Mouse (Mus musculus): ENCODE results near the gene Aldh1b1. TPM values are rescaled to one million over a fixed set of nuclear protein-coding genes. Genes with fewer than 3 reads are reported as not detected.

The Aldh1b1 gene
- 10 to 100 TPM; 84.2 to 91.4 TPM for total RNA-seq (2021)

DNA sequence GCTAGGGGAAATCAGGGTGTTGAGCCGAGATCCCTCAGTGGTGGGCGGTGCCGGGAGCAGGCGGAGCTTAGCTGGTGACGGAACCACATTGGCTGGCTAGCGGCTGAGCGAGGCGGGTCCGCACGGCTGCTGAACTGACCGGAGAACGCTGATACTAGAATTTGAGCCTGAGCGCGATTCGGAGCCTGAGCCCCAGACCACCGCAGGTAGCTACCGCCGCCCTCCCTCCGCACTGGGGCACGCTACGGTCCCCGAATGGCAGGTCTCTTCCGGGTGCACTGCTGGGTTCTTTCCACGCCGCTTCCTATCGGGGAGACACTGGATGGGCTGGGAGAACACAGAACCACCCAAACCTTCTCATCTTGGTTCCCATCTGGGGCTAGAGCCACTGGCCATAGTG, at the start of gene Aldh1b1:
Aldh1b1 (plus strand) TSS at position 59 of the 400 bp plus-strand sequence.
- peak; percentile 84 for DNase-seq

DNA sequence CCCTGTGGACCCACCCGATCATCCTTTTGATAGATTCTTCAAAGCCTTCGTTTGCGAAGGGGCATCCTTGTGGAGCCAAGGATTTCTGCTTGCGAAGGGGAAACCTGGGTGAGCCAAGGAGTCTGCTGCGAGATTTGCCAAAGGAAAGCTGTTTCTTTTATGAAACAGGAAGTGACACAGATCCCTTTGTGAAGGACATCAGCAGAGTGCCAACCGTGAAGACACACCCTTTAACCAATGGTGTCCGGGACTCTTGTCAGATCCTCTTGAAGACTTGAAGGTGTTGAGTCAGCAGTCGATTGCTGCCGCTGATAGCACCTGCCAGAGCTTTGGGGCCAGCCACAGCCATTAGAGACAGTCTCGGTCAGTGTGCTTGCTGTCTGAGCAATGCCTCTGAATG, 49.4 kb upstream of the Aldh1b1 start:
- DNase-seq = no peak

GRCm38 (mm10) chr4:45750477-45750876, 48.3 kb upstream of the Aldh1b1 start:
- DNase-seq = no peak

DNA sequence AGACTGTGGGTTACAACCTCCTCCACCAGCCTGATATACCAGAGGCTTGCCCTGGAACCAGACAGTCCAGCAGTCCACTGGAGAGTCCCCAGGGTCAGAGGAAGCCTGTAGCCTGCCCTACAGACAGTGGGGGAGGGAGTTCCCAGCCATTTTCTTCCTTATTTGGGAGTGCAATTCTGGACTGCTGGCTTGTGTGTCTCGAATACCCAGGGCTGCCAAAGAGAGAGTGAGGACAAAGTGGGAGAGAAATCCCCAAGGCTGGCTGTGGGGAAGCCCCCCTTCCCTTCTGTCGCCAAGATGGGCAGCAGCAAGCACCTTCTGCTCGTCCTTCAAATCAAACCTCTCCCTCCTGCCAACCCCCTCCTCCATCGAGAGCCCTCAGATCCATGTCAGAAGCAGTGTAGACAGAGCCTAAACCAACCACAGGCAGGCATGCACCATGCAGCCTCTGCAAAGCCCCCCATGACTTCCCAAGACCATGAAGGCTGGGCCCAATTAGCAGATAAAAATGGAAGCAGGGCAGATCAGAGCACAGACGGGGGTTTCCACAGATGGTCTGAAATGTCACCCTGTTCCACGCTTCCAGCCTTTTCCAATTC, 45.5 kb upstream of the Aldh1b1 start:
- peak; percentile 50 for DNase-seq

- no peak for DNase-seq
These were observed 44.7 kb upstream of the Aldh1b1 start for GRCm38 (mm10) chr4:45754171-45754570.

DNA sequence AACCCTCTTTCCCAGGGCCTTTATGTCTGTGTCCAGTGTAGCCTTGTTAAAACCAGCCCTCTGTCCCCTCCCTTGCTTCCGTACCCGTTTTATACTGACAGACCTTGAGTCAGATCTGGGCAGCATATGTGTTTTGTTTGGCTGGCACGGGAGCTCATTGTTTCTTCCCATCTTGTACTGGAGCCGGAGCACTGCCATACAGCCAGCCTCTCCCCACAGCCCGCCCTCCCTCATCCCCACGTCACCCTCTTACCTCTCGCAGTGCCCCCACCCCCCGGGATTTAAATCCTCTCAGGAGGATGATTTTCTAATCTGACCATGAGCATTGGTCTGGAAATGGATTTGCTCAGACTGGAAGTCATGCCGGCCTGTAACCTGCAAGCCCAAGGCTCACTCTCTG, 43.7 kb upstream of the Aldh1b1 start:
- DNase-seq = peak; percentile 44

DNA sequence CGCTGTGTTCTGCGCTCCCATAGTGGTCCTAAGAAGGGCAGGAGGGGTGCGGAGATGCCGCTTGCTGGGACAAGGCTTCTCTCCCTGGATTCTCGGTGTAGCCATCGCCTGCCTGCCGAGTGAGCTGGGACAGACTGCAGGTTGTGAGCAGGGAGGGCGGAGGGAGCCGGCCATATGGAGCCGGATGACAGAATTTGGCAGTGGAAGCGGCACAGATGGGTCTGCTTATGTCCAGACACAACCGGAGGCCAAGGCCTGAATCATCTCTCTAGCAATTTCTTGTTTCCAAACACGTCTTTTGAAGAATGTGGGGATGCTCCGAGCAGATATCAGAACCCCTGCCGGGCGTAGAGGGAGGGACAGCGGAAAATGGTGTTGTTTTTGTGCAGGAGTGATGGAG, 42.9 kb upstream of the Aldh1b1 start:
- DNase-seq = peak; percentile 62

DNA sequence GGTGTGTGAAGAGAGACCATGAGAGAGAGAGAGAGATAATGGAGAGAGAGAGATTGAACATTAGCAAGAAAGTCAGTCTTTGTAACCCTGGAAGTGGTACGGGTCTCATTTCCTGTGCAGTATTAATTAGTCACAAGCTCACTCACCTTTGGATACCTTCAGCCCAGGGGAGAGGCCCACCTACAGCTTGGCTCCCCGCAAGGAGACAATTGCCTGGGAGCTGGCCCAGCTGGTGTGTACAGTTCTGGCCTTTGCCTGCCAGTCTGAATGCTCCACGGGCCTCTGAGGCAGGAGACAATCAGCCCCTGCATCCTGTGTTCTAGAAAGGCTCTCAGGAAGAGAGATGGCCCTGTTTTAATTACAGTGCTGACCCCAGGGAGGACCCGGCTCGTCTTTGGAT, 40.9 kb upstream of the Aldh1b1 start:
- DNase-seq = no peak

DNA sequence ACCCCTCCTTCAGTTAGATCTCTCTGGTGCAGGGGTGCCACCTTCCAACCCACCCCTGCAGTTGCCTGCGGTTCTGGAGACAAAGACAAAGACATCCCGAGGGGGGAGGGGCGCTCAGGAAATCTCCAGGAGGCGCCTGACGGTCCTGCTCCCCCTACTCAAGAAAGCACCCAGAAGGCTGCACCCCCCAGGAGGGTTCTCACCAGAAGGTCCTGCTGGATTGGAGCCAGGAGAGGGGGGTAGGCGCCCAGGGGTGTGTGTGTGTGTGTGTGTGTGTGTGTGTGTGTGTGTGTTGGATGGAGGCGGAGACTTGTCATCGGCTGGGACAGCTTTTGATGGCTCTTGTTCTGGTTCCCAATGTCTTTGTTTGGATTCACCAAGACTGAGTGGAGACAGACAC, 39.4 kb upstream of the Aldh1b1 start:
- no peak for DNase-seq

- DNase-seq = no peak
These were observed 36.2 kb upstream of the Aldh1b1 start for GRCm38 (mm10) chr4:45762600-45762999.

DNA sequence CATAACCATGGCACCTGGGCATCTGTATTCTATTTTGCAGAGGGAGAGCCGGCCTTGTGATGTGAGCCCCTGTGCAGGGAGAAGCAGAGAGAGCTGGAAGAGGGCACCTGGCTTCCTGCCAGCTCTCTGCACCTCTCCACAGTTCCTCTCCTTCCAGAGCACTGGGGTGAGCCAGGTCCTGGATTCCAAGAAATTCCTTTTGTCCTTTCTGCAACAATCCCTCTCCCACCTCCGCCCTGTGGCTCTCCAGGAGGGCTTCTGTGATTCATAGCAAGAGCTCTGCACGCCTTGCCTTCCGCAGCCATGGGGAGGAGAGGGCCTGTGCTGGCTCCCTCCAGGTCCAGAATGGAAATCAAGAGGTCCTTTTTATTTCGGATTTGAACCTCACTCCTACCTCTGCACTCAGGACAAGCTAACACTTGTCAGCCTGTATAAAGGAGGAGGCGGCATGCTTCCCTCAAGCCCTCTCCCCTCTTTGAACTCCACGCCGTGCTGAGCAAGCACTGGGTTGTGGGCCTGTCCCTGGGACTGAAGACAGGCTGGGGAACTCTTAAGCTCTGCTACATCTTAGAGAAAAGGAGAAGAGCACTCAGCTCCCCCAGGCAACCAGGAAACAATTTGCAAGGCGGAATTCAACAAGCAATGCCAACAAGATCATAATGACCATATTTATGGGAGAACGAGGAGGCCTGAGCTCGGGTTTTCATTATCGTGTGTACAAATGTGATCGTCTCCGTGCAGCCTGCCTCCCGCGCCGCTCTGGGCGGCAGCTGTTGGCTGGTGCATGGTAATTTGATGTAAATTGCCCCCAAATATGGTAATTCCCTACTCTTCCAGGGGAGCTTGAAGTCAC, 35.3 kb upstream of the Aldh1b1 start:
- peak; percentile 42 for DNase-seq

GRCm38 (mm10) chr4:45764141-45764494, 34.7 kb upstream of the Aldh1b1 start:
- DNase-seq = peak; percentile 27

DNA sequence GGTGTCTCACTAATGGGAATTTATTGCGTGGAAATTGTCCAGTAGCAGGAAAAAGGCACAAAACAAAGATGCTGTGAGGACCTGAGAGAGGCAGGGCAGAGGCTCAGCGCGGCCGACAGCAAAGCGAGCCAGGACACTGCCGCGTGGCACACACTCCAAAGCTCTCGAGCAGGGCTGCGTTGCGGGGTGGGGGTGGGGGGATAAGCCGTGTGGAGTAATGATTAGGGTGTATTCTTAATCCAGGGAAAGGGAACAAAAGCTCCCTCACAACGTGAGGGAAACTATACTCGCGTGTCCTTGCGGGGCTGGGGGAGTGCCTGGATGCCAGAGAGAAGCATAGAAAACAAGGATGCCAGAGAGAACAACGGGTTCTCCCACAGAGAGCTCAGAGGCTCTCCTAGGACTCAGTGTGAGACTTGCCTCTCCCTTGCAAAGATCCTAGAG, 33.7 kb upstream of the Aldh1b1 start:
- DNase-seq = no peak

DNA sequence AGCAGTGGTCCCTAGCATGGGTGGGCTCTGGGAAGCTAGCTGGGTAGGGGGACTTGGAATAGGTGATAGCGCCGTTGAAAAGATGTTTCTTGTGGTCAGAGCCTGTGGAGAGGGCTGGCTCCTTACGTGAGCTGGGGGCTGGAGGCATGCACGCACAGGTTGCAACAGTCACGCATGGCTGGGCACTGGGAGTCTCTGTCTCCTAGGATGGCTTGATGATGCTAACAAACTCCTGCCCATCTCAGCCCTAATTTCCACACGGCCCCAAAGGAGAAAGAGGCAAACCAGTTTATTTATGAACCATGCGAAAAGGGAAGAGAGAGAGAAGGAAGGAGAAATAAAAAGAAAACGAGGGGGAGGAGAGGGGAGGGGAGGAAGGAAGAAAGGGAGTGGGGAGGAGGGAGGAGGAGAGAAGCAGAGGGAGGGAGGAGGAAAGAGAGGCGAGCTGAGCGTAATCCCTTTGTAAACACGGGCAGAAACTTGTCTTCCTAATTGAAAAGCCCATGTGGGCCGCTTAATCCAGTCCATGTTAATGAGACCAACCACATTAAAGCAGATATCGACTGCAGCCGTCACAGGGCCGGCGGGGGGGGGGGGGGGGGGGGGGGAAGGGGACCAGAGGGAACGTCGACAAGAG, 33.1 kb upstream of the Aldh1b1 start:
- DNase-seq = no peak

- no peak for DNase-seq
These were observed 32.0 kb upstream of the Aldh1b1 start for GRCm38 (mm10) chr4:45766774-45767173.

- peak; percentile 72 for DNase-seq
These were observed 30.8 kb upstream of the Aldh1b1 start for GRCm38 (mm10) chr4:45767891-45768558.

- no peak for DNase-seq
These were observed 29.7 kb upstream of the Aldh1b1 start for GRCm38 (mm10) chr4:45769141-45769540.

DNA sequence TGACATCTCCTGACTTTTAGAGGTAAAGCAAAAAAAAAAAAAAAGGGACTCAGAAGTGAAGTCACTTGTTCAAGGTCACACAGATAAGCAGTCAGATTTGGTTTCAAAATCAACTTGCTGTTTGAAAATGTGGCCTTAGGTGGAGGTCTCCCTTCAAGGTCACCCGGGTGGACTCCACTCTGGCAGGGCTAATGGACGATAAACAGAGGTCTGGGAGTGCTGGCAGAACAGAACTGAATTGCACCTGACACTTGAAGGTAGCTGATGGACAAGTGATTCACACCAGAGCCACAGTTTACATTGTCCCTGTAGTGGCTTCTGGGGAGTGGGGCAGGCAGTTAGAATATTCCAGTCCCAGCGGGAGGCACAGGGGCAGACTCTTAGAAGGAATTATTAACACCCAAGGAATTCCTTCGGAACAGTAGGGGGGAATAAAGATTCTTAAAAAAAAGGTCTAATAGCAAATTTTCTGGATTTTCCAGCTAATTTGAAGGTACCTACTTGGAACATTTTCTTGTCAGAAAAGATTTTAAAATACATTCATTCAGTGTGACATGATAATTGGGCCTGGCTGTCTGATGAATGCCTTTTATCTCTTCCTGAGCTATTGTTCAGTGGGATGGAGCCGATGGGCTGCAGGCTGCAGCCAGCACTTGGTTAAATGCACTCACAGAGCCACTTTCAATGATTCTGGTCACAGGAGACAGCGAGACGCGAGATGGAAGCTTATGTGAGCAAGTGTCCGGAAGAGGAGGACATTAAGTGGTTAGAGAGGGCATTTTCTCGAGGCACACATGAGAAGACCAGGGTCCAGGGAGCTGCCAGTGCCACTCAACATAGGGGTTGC, 28.8 kb upstream of the Aldh1b1 start:
- DNase-seq = no peak

GRCm38 (mm10) chr4:45770638-45771033, 28.2 kb upstream of the Aldh1b1 start:
- DNase-seq = no peak

- no peak for DNase-seq
These were observed 27.6 kb upstream of the Aldh1b1 start for GRCm38 (mm10) chr4:45771173-45771572.

DNA sequence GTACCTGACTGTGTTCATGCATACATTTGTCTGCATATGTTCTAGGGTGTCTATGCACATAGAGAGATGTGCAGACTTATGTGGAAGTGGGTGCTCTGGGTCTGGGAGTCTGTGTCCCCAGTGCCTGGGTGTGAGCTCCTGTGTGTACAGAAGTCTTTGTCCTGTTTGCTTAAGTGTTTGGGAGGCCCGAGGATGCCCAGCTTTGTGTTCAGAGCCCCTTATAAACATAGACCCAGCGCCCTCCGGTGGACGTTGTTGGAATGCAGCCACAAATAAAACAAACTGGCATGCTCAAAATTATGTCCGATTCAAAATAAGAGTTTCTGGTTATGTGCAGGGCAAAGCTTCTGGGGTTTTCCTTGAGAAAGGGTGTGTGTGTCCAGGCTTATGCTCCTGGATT, 27.2 kb upstream of the Aldh1b1 start:
- DNase-seq = peak; percentile 67

- DNase-seq = peak; percentile 46
These were observed 15.2 kb upstream of the Aldh1b1 start for GRCm38 (mm10) chr4:45783671-45784070.

Data from heart, postnatal 4 days (tissue).